Mouse (Mus musculus) kidney, embryonic 16.5 days (tissue): ENCODE results near the gene Gadd45b. TPM values are rescaled to one million over a fixed set of nuclear protein-coding genes. Genes with fewer than 3 reads are reported as not detected.

ENCODE experiments used
- ATAC-seq: fragments of 200-750 bp; cut with Nextera tagmentation; 2 replicates; pipeline ENCODE4 v1.8.0; 2017; ENCODE audit warnings: moderate TSS enrichment; ENCODE audit not compliant: low FRiP score, low TSS enrichment
- H3K27ac ChIP-seq: fragments of 300-500 bp; sonication (generic); 2 replicates; pipeline ENCODE4 v1.5.1; 2014; ENCODE audit warnings: low read length
- H3K27me3 ChIP-seq: fragments of 300-500 bp; sonication (generic); 2 replicates; pipeline ENCODE4 v1.6.1; 2014; ENCODE audit warnings: low read length, control low read depth, mixed read lengths; ENCODE audit not compliant: insufficient read depth
- H3K36me3 ChIP-seq: fragments of 300-500 bp; sonication (generic); 2 replicates; pipeline ENCODE4 v1.6.1; 2014; ENCODE audit warnings: low read length, control low read depth, mixed read lengths; ENCODE audit not compliant: insufficient read depth
- H3K4me1 ChIP-seq: fragments of 300-500 bp; sonication (generic); 2 replicates; pipeline ENCODE4 v1.6.1; 2014; ENCODE audit warnings: low read length, control low read depth, mixed read lengths; ENCODE audit not compliant: insufficient read depth
- H3K4me2 ChIP-seq: fragments of 300-500 bp; sonication (generic); replicated peaks from 2 replicates; pipeline ENCODE4 v1.6.1; 2014; ENCODE audit warnings: low read depth, low read length
- H3K4me3 ChIP-seq: fragments of 300-500 bp; sonication (generic); 2 replicates; pipeline ENCODE4 v1.5.1; 2014; ENCODE audit warnings: mild to moderate bottlenecking, low read length
- H3K9ac ChIP-seq: fragments of 300-500 bp; sonication (generic); replicated peaks from 2 replicates; pipeline ENCODE4 v1.6.1; 2014; ENCODE audit warnings: low read length
- H3K9me3 ChIP-seq: fragments of 300-500 bp; sonication (generic); 2 replicates; pipeline ENCODE4 v1.6.1; 2016; ENCODE audit warnings: low read length, control low read depth
- WGBS: fragments of 180-500 bp; shearing (Covaris S2); extraction: QIAGEN DNeasy Blood & Tissue Kit; methylation state at CpG from one replicate; pipeline ENCODE4 v1.1.7; 2014; 5-methylcytosine and 5-hydroxymethylcytosine counted together
- polyA plus RNA-seq: library from polyadenylated mRNA; unstranded; fragments of >200 nt; fragmentation: Nextera tagmentation; extraction: Ambion mirVana; gene quantifications from 2 replicates; pipeline ENCODE4 v1.2.1, GENCODE M21; 2015

The Gadd45b gene
- polyA plus RNA-seq, 1 experiment from 2014 or later, result 24.1 TPM

GRCm38 (mm10) chr10:80952449-80952848 is 22.6 kb downstream of the Gadd45b start:
- Histone ChIP-seq H3K36me3 (no peaks in the 10 kb centered on the region), H3K4me1 (peaks cover 10% of the 10 kb centered on the region), H3K27me3 (no peaks in the 10 kb centered on the region), H3K4me2 (no peak overlapping the region), H3K9me3 (no peaks in the 10 kb centered on the region), H3K9ac (no peak overlapping the region), H3K4me3 (no peak overlapping the region), H3K27ac (no peak overlapping the region)
- 75% methylated on average over 15 of the region's 15 CpGs for WGBS
- no peak for ATAC-seq

DNA sequence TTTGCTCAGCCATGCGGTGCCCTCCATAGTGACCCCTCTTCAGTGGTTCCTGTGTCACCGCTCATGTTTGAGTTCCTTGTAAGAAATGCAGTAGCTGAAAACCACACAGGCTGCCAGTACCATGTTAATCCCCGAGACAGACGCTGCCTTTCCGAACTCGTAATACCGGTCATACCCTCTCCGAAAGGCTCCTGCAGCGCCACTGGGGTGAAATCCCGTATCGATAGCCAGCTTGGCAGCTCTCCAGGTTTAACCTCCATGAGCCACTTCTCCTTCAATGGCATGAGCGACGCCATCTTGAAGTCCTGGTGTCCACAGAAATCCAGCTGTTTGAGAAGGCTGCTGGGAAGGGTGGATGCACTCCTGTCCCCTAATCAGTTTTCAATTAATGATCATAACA is 24.5 kb downstream of the Gadd45b start:
- H3K9me3 ChIP-seq, result no peaks in the 10 kb centered on the region
- H3K4me3 ChIP-seq, result no peak overlapping the region
- 79% methylated on average over 13 of the region's 13 CpGs for WGBS

GRCm38 (mm10) chr10:80954843-80955242 is 25.0 kb downstream of the Gadd45b start:
- no peak overlapping the region for H3K9ac ChIP-seq
- H3K27me3 ChIP-seq, result no peaks in the 10 kb centered on the region
- no peak overlapping the region for H3K4me3 ChIP-seq
- no peak overlapping the region for H3K4me2 ChIP-seq
- no peak for ATAC-seq
- no peaks in the 10 kb centered on the region for H3K4me1 ChIP-seq
- H3K9me3 ChIP-seq, result no peaks in the 10 kb centered on the region
- no peaks in the 10 kb centered on the region for H3K36me3 ChIP-seq
- 58% methylated on average over 6 of the region's 6 CpGs for WGBS
- no peak overlapping the region for H3K27ac ChIP-seq

More for the DNA sequence above, 24.5 kb downstream of the Gadd45b start:
- Histone ChIP-seq H3K4me2 (no peak overlapping the region), H3K4me1 (no peaks in the 10 kb centered on the region), H3K36me3 (no peaks in the 10 kb centered on the region), H3K9ac (no peak overlapping the region), H3K27ac (no peak overlapping the region), H3K27me3 (no peaks in the 10 kb centered on the region)
- no peak for ATAC-seq

- WGBS, result 18% methylated on average over 9 of the region's 9 CpGs
These were observed 25.7 kb downstream of the Gadd45b start for GRCm38 (mm10) chr10:80955536-80955935.

GRCm38 (mm10) chr10:80956385-80956784 is 26.5 kb downstream of the Gadd45b start:
- Histone ChIP-seq H3K4me1 (peaks cover 12% of the 10 kb centered on the region), H3K27ac (no peak overlapping the region), H3K27me3 (no peaks in the 10 kb centered on the region), H3K36me3 (no peaks in the 10 kb centered on the region), H3K4me3 (no peak overlapping the region), H3K9me3 (no peaks in the 10 kb centered on the region), H3K4me2 (no peak overlapping the region), H3K9ac (no peak overlapping the region)
- WGBS, result 96% methylated on average over 8 of the region's 8 CpGs
- ATAC-seq, result no peak

More at GRCm38 (mm10) chr10:80955536-80955935, 25.7 kb downstream of the Gadd45b start:
- Histone ChIP-seq H3K4me3 (no peak overlapping the region), H3K36me3 (no peaks in the 10 kb centered on the region), H3K4me2 (no peak overlapping the region), H3K27me3 (no peaks in the 10 kb centered on the region), H3K9ac (no peak overlapping the region), H3K4me1 (peaks cover 4% of the 10 kb centered on the region), H3K27ac (no peak overlapping the region), H3K9me3 (no peaks in the 10 kb centered on the region)
- peak; percentile 31; the same call in 1 of the 2 replicates for ATAC-seq

- H3K4me3 ChIP-seq, result no peak overlapping the region
- H3K4me1 ChIP-seq, result peaks cover 15% of the 10 kb centered on the region
- no peak overlapping the region for H3K4me2 ChIP-seq
- 67% methylated on average over 6 of the region's 6 CpGs for WGBS
- ATAC-seq, result no peak
- no peaks in the 10 kb centered on the region for H3K36me3 ChIP-seq
- H3K9me3 ChIP-seq, result no peaks in the 10 kb centered on the region
- H3K27me3 ChIP-seq, result no peaks in the 10 kb centered on the region
- no peak overlapping the region for H3K9ac ChIP-seq
- H3K27ac ChIP-seq, result no peak overlapping the region
These were observed 27.0 kb downstream of the Gadd45b start for GRCm38 (mm10) chr10:80956901-80957300.

DNA sequence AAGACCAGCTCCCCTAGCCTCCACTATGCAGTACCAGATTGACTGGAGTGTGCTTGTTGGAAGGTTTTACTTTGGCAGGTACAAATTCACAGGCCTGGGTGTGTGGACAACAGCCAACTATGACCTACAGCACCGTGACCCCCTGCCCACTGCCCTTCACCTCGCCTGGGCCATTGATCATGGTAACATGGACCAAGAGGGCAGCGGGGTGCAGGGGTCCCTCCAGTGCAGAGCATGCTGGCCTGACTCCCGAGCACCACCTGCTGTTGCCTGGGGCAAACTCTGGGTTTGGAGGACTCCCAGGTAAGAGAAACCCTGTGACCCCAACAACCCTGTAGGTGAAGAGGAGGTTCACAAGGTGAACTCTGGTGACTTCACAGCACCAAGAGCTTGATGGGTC is 27.9 kb downstream of the Gadd45b start:
- Histone ChIP-seq H3K27me3 (no peaks in the 10 kb centered on the region), H3K4me2 (no peak overlapping the region), H3K4me3 (no peak overlapping the region), H3K9ac (no peak overlapping the region), H3K27ac (no peak overlapping the region), H3K9me3 (no peaks in the 10 kb centered on the region), H3K4me1 (peaks cover 19% of the 10 kb centered on the region), H3K36me3 (no peaks in the 10 kb centered on the region)
- WGBS, result 66% methylated on average over 4 of the region's 4 CpGs
- ATAC-seq, result no peak

GRCm38 (mm10) chr10:80958979-80959637 is 29.2 kb downstream of the Gadd45b start:
- Histone ChIP-seq H3K27me3 (no peaks in the 10 kb centered on the region), H3K4me3 (no peak overlapping the region), H3K4me1 (peaks cover 26% of the 10 kb centered on the region), H3K9ac (no peak overlapping the region), H3K4me2 (no peak overlapping the region), H3K36me3 (no peaks in the 10 kb centered on the region), H3K9me3 (no peaks in the 10 kb centered on the region), H3K27ac (no peak overlapping the region)
- WGBS, result 93% methylated on average over 5 of the region's 5 CpGs
- no peak for ATAC-seq

- H3K9me3 ChIP-seq, result no peaks in the 10 kb centered on the region
- no peaks in the 10 kb centered on the region for H3K27me3 ChIP-seq
- peaks cover 33% of the 10 kb centered on the region for H3K4me1 ChIP-seq
- H3K27ac ChIP-seq, result peak overlapping the region; percentile 82
- peak overlapping the region; percentile 43; the same call in 1 of the 2 replicates for H3K9ac ChIP-seq
- WGBS, result 11% methylated on average over 16 of the region's 16 CpGs
- no peaks in the 10 kb centered on the region for H3K36me3 ChIP-seq
- ATAC-seq, result peak; percentile 83
- H3K4me3 ChIP-seq, result no peak overlapping the region
- peak overlapping the region; percentile 34 for H3K4me2 ChIP-seq
These were observed 31.0 kb downstream of the Gadd45b start for GRCm38 (mm10) chr10:80960551-80961508.
